Mouse (Mus musculus) midbrain, embryonic 16.5 days (tissue): ENCODE data around the gene Olfr1406. TPM values are rescaled to one million over a fixed set of nuclear protein-coding genes. Genes with fewer than 3 reads are reported as not detected.
"Not testable (repeated sequence)": the region's sequence is repeated elsewhere in the genome, so short reads cannot be mapped to it uniquely, and the experiment has no call there.

Source experiments
- ATAC-seq: fragments of 200-750 bp; cut with Nextera tagmentation; 2 replicates; pipeline ENCODE4 v1.8.0; 2017; ENCODE audit warnings: moderate TSS enrichment
- H3K27ac ChIP-seq: fragments of 300-500 bp; sonication (generic); 2 replicates; pipeline ENCODE4 v1.5.1; 2014; ENCODE audit warnings: mild to moderate bottlenecking, low read length, mixed read lengths
- H3K27me3 ChIP-seq: fragments of 300-500 bp; sonication (generic); 2 replicates; pipeline ENCODE4 v1.6.1; 2014; ENCODE audit warnings: low read depth, low read length, mixed read lengths; ENCODE audit not compliant: control insufficient read depth, insufficient read depth
- H3K36me3 ChIP-seq: fragments of 300-500 bp; sonication (generic); 2 replicates; pipeline ENCODE4 v1.6.1; 2014; ENCODE audit warnings: mild to moderate bottlenecking, low read length, moderate library complexity, mixed read lengths; ENCODE audit not compliant: control insufficient read depth, insufficient read depth
- H3K4me1 ChIP-seq: fragments of 300-500 bp; sonication (generic); 2 replicates; pipeline ENCODE4 v1.6.1; 2014; ENCODE audit warnings: mild to moderate bottlenecking, low read length, mixed read lengths; ENCODE audit not compliant: control insufficient read depth, insufficient read depth
- H3K4me2 ChIP-seq: fragments of 300-500 bp; sonication (generic); 2 replicates; pipeline ENCODE4 v1.6.1; 2014; ENCODE audit warnings: mild to moderate bottlenecking, low read length, mixed read lengths
- H3K4me3 ChIP-seq: fragments of 300-500 bp; sonication (generic); 2 replicates; pipeline ENCODE4 v1.5.1; 2014; ENCODE audit warnings: low read depth, mild to moderate bottlenecking, low read length, moderate library complexity, mixed read lengths
- H3K9ac ChIP-seq: fragments of 300-500 bp; sonication (generic); 2 replicates; pipeline ENCODE4 v1.6.1; 2014; ENCODE audit warnings: low read depth, low read length, mixed read lengths
- H3K9me3 ChIP-seq: fragments of 300-500 bp; sonication (generic); replicated peaks from 2 replicates; pipeline ENCODE4 v1.6.1; 2014; ENCODE audit warnings: mild to moderate bottlenecking, low read length, mixed read lengths; ENCODE audit not compliant: control insufficient read depth, poor library complexity, severe bottlenecking
- WGBS: fragments of 180-500 bp; shearing (Covaris S2); extraction: QIAGEN DNeasy Blood & Tissue Kit; methylation state at CpG from one replicate; pipeline ENCODE4 v1.1.7; 2014; 5-methylcytosine and 5-hydroxymethylcytosine counted together
- polyA plus RNA-seq: library from polyadenylated mRNA; unstranded; fragments of >200 nt; fragmentation: Nextera tagmentation; extraction: Ambion mirVana; gene quantifications from 2 replicates; pipeline ENCODE4 v1.2.1, GENCODE M21; 2015

The Olfr1406 gene
- not detected in 2 replicates for polyA plus RNA-seq

GRCm38 (mm10) chr1:173190540-173190939 is at the start of gene Olfr1406:
TSS of gene Olfr1406 (minus strand) at chr1:173190640.
- no peak within 1 kb of the TSS for H3K27ac ChIP-seq
- WGBS: 74% methylated on average over 3 of the region's 3 CpGs
- H3K27me3 ChIP-seq: no peaks in the 10 kb centered on the region
- H3K36me3 ChIP-seq: no peaks in the 10 kb centered on the region
- no peaks in the 10 kb centered on the region for H3K4me1 ChIP-seq
- ATAC-seq: no peak
- no peak within 1 kb of the TSS for H3K4me2 ChIP-seq
- H3K4me3 ChIP-seq: no peak within 1 kb of the TSS
- no peak within 1 kb of the TSS for H3K9ac ChIP-seq
- H3K9me3 ChIP-seq: no peaks in the 10 kb centered on the region

- H3K27ac ChIP-seq, H3K36me3 ChIP-seq, ATAC-seq, H3K4me2 ChIP-seq, H3K4me3 ChIP-seq, H3K9ac ChIP-seq, H3K9me3 ChIP-seq, H3K4me1 ChIP-seq, H3K27me3 ChIP-seq: not testable (repeated sequence)
- 92% methylated on average over 1 of the region's 1 CpGs for WGBS
Observed at GRCm38 (mm10) chr1:173237004-173237403, 46.6 kb upstream of the Olfr1406 start.

GRCm38 (mm10) chr1:173227081-173227480 is 36.6 kb upstream of the Olfr1406 start, which contains the start of gene Fcer1a:
TSS of gene Fcer1a (minus strand) at chr1:173227214.
- H3K9me3 ChIP-seq: no peaks in the 10 kb centered on the region
- no peaks in the 10 kb centered on the region for H3K27me3 ChIP-seq
- no peaks in the 10 kb centered on the region for H3K4me1 ChIP-seq
- ATAC-seq: no peak
- 85% methylated on average over 2 of the region's 2 CpGs for WGBS
- no peak within 1 kb of the TSS for H3K27ac ChIP-seq
- H3K4me2 ChIP-seq: no peak within 1 kb of the TSS
- no peak within 1 kb of the TSS for H3K9ac ChIP-seq
- H3K4me3 ChIP-seq: no peak within 1 kb of the TSS
- no peaks in the 10 kb centered on the region for H3K36me3 ChIP-seq

GRCm38 (mm10) chr1:173216481-173216880 is 26.0 kb upstream of the Olfr1406 start:
- Histone ChIP-seq H3K4me1 (no peaks in the 10 kb centered on the region), H3K9ac (no peak overlapping the region), H3K27ac (no peak overlapping the region), H3K36me3 (no peaks in the 10 kb centered on the region), H3K4me3 (no peak overlapping the region), H3K4me2 (no peak overlapping the region), H3K27me3 (no peaks in the 10 kb centered on the region), H3K9me3 (no peaks in the 10 kb centered on the region)
- 90% methylated on average over 3 of the region's 3 CpGs for WGBS
- ATAC-seq: no peak

- H3K4me3 ChIP-seq: no peak within 1 kb of the TSS
- no peaks in the 10 kb centered on the region for H3K27me3 ChIP-seq
- no peak within 1 kb of the TSS for H3K27ac ChIP-seq
- no peaks in the 10 kb centered on the region for H3K4me1 ChIP-seq
- no peak within 1 kb of the TSS for H3K9ac ChIP-seq
- ATAC-seq: no peak
- H3K9me3 ChIP-seq: no peaks in the 10 kb centered on the region
- no peaks in the 10 kb centered on the region for H3K36me3 ChIP-seq
- no peak within 1 kb of the TSS for H3K4me2 ChIP-seq
- 86% methylated on average over 5 of the region's 5 CpGs for WGBS
Observed at GRCm38 (mm10) chr1:173212092-173212491, 21.7 kb upstream of the Olfr1406 start, which contains the start of gene Olfr1404. TSS of gene Olfr1404 (plus strand) at chr1:173212392.

- Histone ChIP-seq H3K27me3 (no peaks in the 10 kb centered on the region), H3K9ac (no peak within 1 kb of the TSS), H3K36me3 (no peaks in the 10 kb centered on the region), H3K27ac (no peak within 1 kb of the TSS), H3K4me3 (no peak within 1 kb of the TSS), H3K4me2 (no peak within 1 kb of the TSS), H3K9me3 (no peaks in the 10 kb centered on the region), H3K4me1 (no peaks in the 10 kb centered on the region)
- ATAC-seq: no peak
- WGBS: 59% methylated on average over 5 of the region's 5 CpGs
Observed at GRCm38 (mm10) chr1:173197508-173197907, 7.1 kb upstream of the Olfr1406 start, which contains the start of gene Olfr218. TSS of gene Olfr218 (plus strand) at chr1:173197808.

- ATAC-seq: no peak
- no peak overlapping the region for H3K9ac ChIP-seq
- 88% methylated on average over 2 of the region's 2 CpGs for WGBS
- no peaks in the 10 kb centered on the region for H3K4me1 ChIP-seq
- no peak overlapping the region for H3K4me2 ChIP-seq
- no peaks in the 10 kb centered on the region for H3K27me3 ChIP-seq
- no peak overlapping the region for H3K4me3 ChIP-seq
- no peaks in the 10 kb centered on the region for H3K9me3 ChIP-seq
- no peak overlapping the region for H3K27ac ChIP-seq
- no peaks in the 10 kb centered on the region for H3K36me3 ChIP-seq
Observed at GRCm38 (mm10) chr1:173196359-173196758, 5.9 kb upstream of the Olfr1406 start.

- H3K4me1 ChIP-seq: no peaks in the 10 kb centered on the region
- WGBS: 76% methylated on average over 3 of the region's 3 CpGs
- no peak for ATAC-seq
- H3K4me3 ChIP-seq: no peak overlapping the region
- no peaks in the 10 kb centered on the region for H3K27me3 ChIP-seq
- H3K4me2 ChIP-seq: no peak overlapping the region
- H3K9me3 ChIP-seq: no peaks in the 10 kb centered on the region
- H3K9ac ChIP-seq: no peak overlapping the region
- no peaks in the 10 kb centered on the region for H3K36me3 ChIP-seq
- H3K27ac ChIP-seq: no peak overlapping the region
Observed at GRCm38 (mm10) chr1:173192059-173192458, 1.6 kb upstream of the Olfr1406 start.

- H3K4me2 ChIP-seq: no peak overlapping the region
- no peak overlapping the region for H3K27ac ChIP-seq
- H3K4me1 ChIP-seq: no peaks in the 10 kb centered on the region
- H3K4me3 ChIP-seq: no peak overlapping the region
- no peaks in the 10 kb centered on the region for H3K9me3 ChIP-seq
- no peaks in the 10 kb centered on the region for H3K27me3 ChIP-seq
- ATAC-seq: no peak
- H3K9ac ChIP-seq: no peak overlapping the region
- H3K36me3 ChIP-seq: no peaks in the 10 kb centered on the region
Observed at GRCm38 (mm10) chr1:173174154-173174842, 16.1 kb downstream of the Olfr1406 start.
